Mouse (Mus musculus) bone marrow, adult 2 months (tissue): ENCODE measurements at regions not wholly inside any gene's neighbourhood (a gene's known extent, or its start where the extent isn't known, plus 50 kb on each side); places are given as distances from the start of the nearest gene placed in this dataset.

Experiments
- CTCF ChIP-seq: fragments of 200-500 bp; IDR thresholded peaks from 2 replicates; pipeline ENCODE4 v1.5.1; 2011; ENCODE audit warnings: low read length, control low read depth; ENCODE audit not compliant: control insufficient read depth, insufficient read depth
- POLR2A ChIP-seq: fragments of 200-500 bp; IDR thresholded peaks from 2 replicates; pipeline ENCODE4 v1.6.1; 2011; ENCODE audit warnings: low read depth, mild to moderate bottlenecking, control low read depth, low read length, borderline replicate concordance; ENCODE audit not compliant: control insufficient read depth

DNA sequence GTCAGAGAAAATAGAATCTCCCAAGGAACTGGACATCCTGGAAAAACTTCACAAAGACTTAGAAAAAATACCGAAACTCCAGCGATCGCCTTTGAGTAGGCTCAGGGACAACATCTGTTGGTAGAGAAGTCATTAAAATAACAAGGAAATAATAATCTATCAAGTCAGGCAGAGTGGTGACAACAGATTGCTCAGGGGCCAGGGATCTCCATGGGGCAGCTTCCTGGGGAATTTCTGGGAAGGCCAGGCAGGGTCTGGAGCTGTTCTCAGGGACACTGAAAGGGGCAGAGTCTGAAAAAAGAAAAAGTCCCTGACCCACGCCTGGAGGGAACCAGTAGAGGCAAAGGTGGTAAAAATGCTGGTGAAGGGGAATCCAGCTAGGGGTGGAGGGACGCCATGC, 162.3 kb downstream of the Efnb2 start:
- no peak for TF ChIP-seq CTCF
- TF ChIP-seq POLR2A, result no peak
